Mouse (Mus musculus) forebrain, embryonic 15.5 days (tissue): ENCODE measurements around the gene Dhx9. TPM values are rescaled to one million over a fixed set of nuclear protein-coding genes. Genes with fewer than 3 reads are reported as not detected.
A peak's percentile ranks its signal among the peaks of the same experiment; 100 is the strongest.
"Not testable (repeated sequence)": the region's sequence is repeated elsewhere in the genome, so short reads cannot be mapped to it uniquely, and the experiment has no call there.

ENCODE experiments used
- ATAC-seq: fragments of 200-750 bp; cut with Nextera tagmentation; replicated peaks from 2 replicates; pipeline ENCODE4 v1.8.0; 2017; ENCODE audit warnings: mild to moderate bottlenecking, moderate TSS enrichment, moderate library complexity
- H3K27ac ChIP-seq: fragments of 300-500 bp; sonication (generic); replicated peaks from 2 replicates; pipeline ENCODE4 v1.5.1; 2015; ENCODE audit warnings: mild to moderate bottlenecking, inconsistent platforms
- H3K27me3 ChIP-seq: fragments of 300-500 bp; sonication (generic); 2 replicates; pipeline ENCODE4 v1.6.1; 2015; ENCODE audit warnings: inconsistent platforms
- H3K36me3 ChIP-seq: fragments of 300-500 bp; sonication (generic); 2 replicates; pipeline ENCODE4 v1.6.1; 2015; ENCODE audit warnings: mild to moderate bottlenecking, inconsistent platforms
- H3K4me1 ChIP-seq: fragments of 300-500 bp; sonication (generic); 2 replicates; pipeline ENCODE4 v1.6.1; 2015; ENCODE audit warnings: inconsistent platforms
- H3K4me2 ChIP-seq: fragments of 300-500 bp; sonication (generic); replicated peaks from 2 replicates; pipeline ENCODE4 v1.6.1; 2015; ENCODE audit warnings: mild to moderate bottlenecking, inconsistent platforms
- H3K4me3 ChIP-seq: fragments of 300-500 bp; sonication (generic); 2 replicates; pipeline ENCODE4 v1.5.1; 2015; ENCODE audit warnings: mild to moderate bottlenecking, inconsistent platforms
- H3K9ac ChIP-seq: fragments of 300-500 bp; sonication (generic); replicated peaks from 2 replicates; pipeline ENCODE4 v1.6.1; 2015; ENCODE audit warnings: mild to moderate bottlenecking, inconsistent platforms
- H3K9me3 ChIP-seq: fragments of 300-500 bp; sonication (generic); 2 replicates; pipeline ENCODE4 v1.6.1; 2016; ENCODE audit warnings: inconsistent platforms
- WGBS: fragments of 180-500 bp; shearing (Covaris S2); methylation state at CpG from one replicate; pipeline ENCODE4 v1.1.7; 2015; ENCODE audit warnings: mixed read lengths; 5-methylcytosine and 5-hydroxymethylcytosine counted together
- polyA plus RNA-seq: library from polyadenylated mRNA; unstranded; fragments of >200 nt; fragmentation: Nextera tagmentation; extraction: Ambion mirVana; gene quantifications from 2 replicates; pipeline ENCODE4 v1.2.1, GENCODE M21; 2015

Dhx9 gene
- 37.4 and 39.1 TPM in 2 replicates for polyA plus RNA-seq

DNA sequence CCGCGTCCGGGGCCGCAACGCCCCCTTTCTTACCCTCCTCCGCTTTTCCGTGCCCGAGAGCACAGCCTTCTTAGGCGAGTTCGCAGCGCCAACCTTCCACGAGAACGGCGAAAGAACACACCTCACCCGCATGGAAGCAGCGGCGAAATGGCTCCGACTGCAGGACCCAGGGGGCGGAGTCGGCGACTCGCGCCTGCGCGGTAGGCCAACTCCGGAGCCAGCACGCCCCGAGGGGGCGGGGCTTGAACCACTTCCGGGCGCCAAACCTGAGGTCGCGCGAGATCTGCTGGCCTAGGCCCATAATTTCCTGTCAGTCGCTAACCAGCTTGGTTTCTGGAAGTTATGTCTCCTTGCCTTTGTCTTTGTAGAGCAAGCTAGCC lies at the start of gene Dhx9:
Gene Dhx9 (minus strand): TSS at position 161 of the 380 bp plus-strand sequence.
- peak; percentile 88 for ATAC-seq
- peak within 1 kb of the TSS; percentile 99 for H3K9ac ChIP-seq
- no peaks in the 10 kb centered on the region for H3K27me3 ChIP-seq
- WGBS, result 0% methylated on average over 34 of the region's 35 CpGs
- peaks cover 2% of the 10 kb centered on the region; the same call in 1 of the 2 replicates for H3K36me3 ChIP-seq
- H3K4me3 ChIP-seq, result peak within 1 kb of the TSS; percentile 100
- peak within 1 kb of the TSS; percentile 84 for H3K4me2 ChIP-seq
- peak within 1 kb of the TSS; percentile 98 for H3K27ac ChIP-seq
- peaks cover 36% of the 10 kb centered on the region for H3K4me1 ChIP-seq
- H3K9me3 ChIP-seq, result no peaks in the 10 kb centered on the region

DNA sequence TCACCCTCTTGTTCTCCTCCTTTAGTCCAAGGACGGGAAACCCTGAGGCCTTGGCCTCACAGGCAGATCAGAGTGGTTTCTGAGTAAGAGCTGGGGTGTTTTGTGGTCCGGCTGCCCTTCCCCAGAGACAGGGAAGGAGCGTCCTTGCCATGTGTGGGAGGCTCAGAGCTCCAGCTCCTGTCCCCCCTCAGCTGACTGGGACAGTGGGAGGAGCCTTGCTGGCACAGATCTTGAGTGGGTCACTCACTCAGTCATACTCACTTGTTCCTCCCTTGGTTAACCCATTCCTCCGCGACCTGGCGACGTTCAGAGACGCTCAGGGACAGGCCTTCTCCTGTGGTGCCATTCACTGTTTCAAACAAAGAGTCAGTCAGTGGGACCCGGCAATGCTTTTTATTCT lies 48.2 kb upstream of the Dhx9 start:
- no peaks in the 10 kb centered on the region for H3K27me3 ChIP-seq
- no peak for ATAC-seq
- no peak overlapping the region for H3K4me3 ChIP-seq
- H3K36me3 ChIP-seq, result no peaks in the 10 kb centered on the region
- no peak overlapping the region for H3K9ac ChIP-seq
- H3K9me3 ChIP-seq, result no peaks in the 10 kb centered on the region
- H3K27ac ChIP-seq, result no peak overlapping the region
- peaks cover 12% of the 10 kb centered on the region for H3K4me1 ChIP-seq
- H3K4me2 ChIP-seq, result no peak overlapping the region
- WGBS, result 29% methylated on average over 9 of the region's 9 CpGs

GRCm38 (mm10) chr1:153532896-153533295 lies 45.4 kb upstream of the Dhx9 start:
- not testable (repeated sequence) for H3K4me2 ChIP-seq, H3K9ac ChIP-seq, H3K36me3 ChIP-seq, H3K9me3 ChIP-seq, H3K4me3 ChIP-seq, H3K27me3 ChIP-seq, ATAC-seq
- H3K4me1 ChIP-seq, result peaks cover 12% of the 10 kb centered on the region
- 90% methylated on average over 3 of the region's 3 CpGs for WGBS
- H3K27ac ChIP-seq, result peak overlapping the region; percentile 70

GRCm38 (mm10) chr1:153532234-153532841 lies 44.9 kb upstream of the Dhx9 start:
- Histone ChIP-seq H3K4me2 (peak overlapping the region; percentile 24; the same call in 1 of the 2 replicates), H3K9me3 (no peaks in the 10 kb centered on the region), H3K36me3 (no peaks in the 10 kb centered on the region), H3K27ac (peak overlapping the region; percentile 70), H3K4me3 (no peak overlapping the region), H3K27me3 (no peaks in the 10 kb centered on the region), H3K9ac (peak overlapping the region; percentile 25; the same call in 1 of the 2 replicates), H3K4me1 (peaks cover 12% of the 10 kb centered on the region)
- ATAC-seq, result peak; percentile 72
- 9% methylated on average over 12 of the region's 12 CpGs for WGBS

GRCm38 (mm10) chr1:153531677-153532233 lies 44.3 kb upstream of the Dhx9 start:
- no peaks in the 10 kb centered on the region for H3K36me3 ChIP-seq
- peaks cover 12% of the 10 kb centered on the region for H3K4me1 ChIP-seq
- no peak overlapping the region for H3K4me3 ChIP-seq
- H3K27ac ChIP-seq, result peak overlapping the region; percentile 70
- no peaks in the 10 kb centered on the region for H3K9me3 ChIP-seq
- peak overlapping the region; percentile 24; the same call in 1 of the 2 replicates for H3K4me2 ChIP-seq
- 15% methylated on average over 9 of the region's 9 CpGs for WGBS
- H3K27me3 ChIP-seq, result no peaks in the 10 kb centered on the region
- peak; percentile 63 for ATAC-seq
- peak overlapping the region; percentile 25; the same call in 1 of the 2 replicates for H3K9ac ChIP-seq

DNA sequence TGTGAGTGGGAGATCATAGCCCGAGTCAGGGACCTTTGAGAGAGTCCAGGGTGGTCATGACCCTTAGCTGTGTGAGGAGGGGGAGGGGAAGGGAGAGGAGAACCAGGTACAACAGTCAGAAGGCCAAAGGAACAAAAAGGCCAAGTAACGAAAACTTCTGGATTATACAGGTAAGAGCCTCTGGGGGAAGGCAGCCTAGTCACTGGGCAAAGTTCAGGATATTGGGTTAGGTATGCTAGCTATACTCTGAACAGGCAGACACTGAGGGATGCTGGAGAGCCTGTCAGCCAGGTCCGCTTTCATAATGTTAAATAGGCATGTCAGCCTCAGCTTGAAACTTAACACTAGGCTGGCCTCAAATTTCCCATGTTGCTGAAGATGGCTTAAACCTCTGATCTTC lies 34.7 kb upstream of the Dhx9 start:
- ATAC-seq, result no peak
- Histone ChIP-seq H3K36me3 (no peaks in the 10 kb centered on the region), H3K4me3 (no peak overlapping the region), H3K4me1 (no peaks in the 10 kb centered on the region), H3K4me2 (no peak overlapping the region), H3K9ac (no peak overlapping the region), H3K27ac (no peak overlapping the region), H3K27me3 (no peaks in the 10 kb centered on the region), H3K9me3 (no peaks in the 10 kb centered on the region)
- WGBS, result 65% methylated on average over 3 of the region's 3 CpGs

GRCm38 (mm10) chr1:153515368-153515767 lies 27.9 kb upstream of the Dhx9 start:
- no peak overlapping the region for H3K9ac ChIP-seq
- no peak overlapping the region for H3K4me3 ChIP-seq
- no peak overlapping the region for H3K4me2 ChIP-seq
- ATAC-seq, result no peak
- no peaks in the 10 kb centered on the region for H3K36me3 ChIP-seq
- no peaks in the 10 kb centered on the region for H3K4me1 ChIP-seq
- H3K27ac ChIP-seq, result no peak overlapping the region
- H3K9me3 ChIP-seq, result no peaks in the 10 kb centered on the region
- H3K27me3 ChIP-seq, result no peaks in the 10 kb centered on the region
- 58% methylated on average over 12 of the region's 12 CpGs for WGBS

GRCm38 (mm10) chr1:153510330-153511009 lies 23.0 kb upstream of the Dhx9 start:
- Histone ChIP-seq H3K4me1 (no peaks in the 10 kb centered on the region), H3K27me3 (no peaks in the 10 kb centered on the region), H3K4me3 (no peak overlapping the region), H3K9ac (no peak overlapping the region), H3K4me2 (no peak overlapping the region), H3K27ac (no peak overlapping the region), H3K36me3 (no peaks in the 10 kb centered on the region), H3K9me3 (no peaks in the 10 kb centered on the region)
- no peak for ATAC-seq
- WGBS, result 57% methylated on average over 2 of the region's 2 CpGs

- not testable (repeated sequence) for H3K9me3 ChIP-seq, H3K27me3 ChIP-seq, H3K4me1 ChIP-seq, H3K27ac ChIP-seq, H3K4me2 ChIP-seq, H3K4me3 ChIP-seq, ATAC-seq, H3K36me3 ChIP-seq, H3K9ac ChIP-seq
- 67% methylated on average over 8 of the region's 8 CpGs for WGBS
These were observed 22.1 kb upstream of the Dhx9 start for GRCm38 (mm10) chr1:153509569-153509968.

GRCm38 (mm10) chr1:153509012-153509411 lies 21.6 kb upstream of the Dhx9 start:
- no peaks in the 10 kb centered on the region for H3K36me3 ChIP-seq
- H3K4me1 ChIP-seq, result no peaks in the 10 kb centered on the region
- H3K27ac ChIP-seq, result no peak overlapping the region
- no peaks in the 10 kb centered on the region for H3K27me3 ChIP-seq
- no peaks in the 10 kb centered on the region for H3K9me3 ChIP-seq
- no peak overlapping the region for H3K4me2 ChIP-seq
- H3K4me3 ChIP-seq, result no peak overlapping the region
- ATAC-seq, result no peak
- no peak overlapping the region for H3K9ac ChIP-seq
- WGBS, result 91% methylated on average over 6 of the region's 6 CpGs

DNA sequence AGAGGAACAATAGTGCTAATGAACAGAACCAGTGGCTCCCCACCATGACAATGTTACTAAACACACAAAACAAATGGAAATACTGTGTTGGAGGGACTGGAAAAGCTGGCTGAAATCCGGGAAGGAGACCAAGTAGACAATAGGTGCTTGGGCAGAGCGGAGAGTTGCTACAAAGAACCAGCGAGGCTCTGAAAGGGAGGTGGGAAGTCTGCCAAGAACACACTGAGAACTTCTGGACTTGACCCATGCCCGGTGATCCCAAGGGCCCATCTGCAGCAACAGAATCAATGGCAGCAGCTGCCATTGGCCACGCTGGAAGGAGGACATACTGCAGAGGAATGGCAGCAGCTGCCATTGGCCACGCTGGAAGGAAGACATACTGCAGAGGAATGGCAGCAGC lies 18.8 kb upstream of the Dhx9 start:
- no peak for ATAC-seq
- H3K4me3 ChIP-seq, result no peak overlapping the region
- H3K27ac ChIP-seq, result no peak overlapping the region
- no peaks in the 10 kb centered on the region for H3K27me3 ChIP-seq
- H3K9ac ChIP-seq, result no peak overlapping the region
- no peaks in the 10 kb centered on the region for H3K9me3 ChIP-seq
- H3K4me2 ChIP-seq, result no peak overlapping the region
- H3K4me1 ChIP-seq, result no peaks in the 10 kb centered on the region
- 32% methylated on average over 6 of the region's 6 CpGs for WGBS
- no peaks in the 10 kb centered on the region for H3K36me3 ChIP-seq

GRCm38 (mm10) chr1:153501644-153502321 lies 14.3 kb upstream of the Dhx9 start:
- no peaks in the 10 kb centered on the region for H3K9me3 ChIP-seq
- no peak for ATAC-seq

More at GRCm38 (mm10) chr1:153501644-153502321, 14.3 kb upstream of the Dhx9 start:
- Histone ChIP-seq H3K4me3 (no peak overlapping the region), H3K4me1 (no peaks in the 10 kb centered on the region), H3K4me2 (no peak overlapping the region), H3K36me3 (no peaks in the 10 kb centered on the region), H3K27me3 (no peaks in the 10 kb centered on the region), H3K9ac (no peak overlapping the region), H3K27ac (no peak overlapping the region)
- WGBS, result 70% methylated on average over 5 of the region's 5 CpGs
